Mouse (Mus musculus) liver, embryonic 16.5 days (tissue): Measurements from ENCODE around the gene Tcte2. TPM values are rescaled to one million over a fixed set of nuclear protein-coding genes. Genes with fewer than 3 reads are reported as not detected.

Experiments
- ATAC-seq: fragments of 200-750 bp; cut with Nextera tagmentation; 2 replicates; pipeline ENCODE4 v1.8.0; 2017; ENCODE audit warnings: low read depth, mild to moderate bottlenecking, moderate number of reproducible peaks, moderate library complexity
- H3K27ac ChIP-seq: fragments of 300-500 bp; sonication (generic); 2 replicates; pipeline ENCODE4 v1.5.1; 2014; ENCODE audit warnings: mild to moderate bottlenecking, low read length
- H3K27me3 ChIP-seq: fragments of 300-500 bp; sonication (generic); 2 replicates; pipeline ENCODE4 v1.6.1; 2014; ENCODE audit warnings: low read depth, low read length, mixed read lengths; ENCODE audit not compliant: control insufficient read depth, insufficient read depth
- H3K36me3 ChIP-seq: fragments of 300-500 bp; sonication (generic); 2 replicates; pipeline ENCODE4 v1.6.1; 2014; ENCODE audit warnings: mild to moderate bottlenecking; ENCODE audit not compliant: control insufficient read depth, insufficient read depth
- H3K4me1 ChIP-seq: fragments of 300-500 bp; sonication (generic); 2 replicates; pipeline ENCODE4 v1.6.1; 2014; ENCODE audit warnings: low read depth, low read length, mixed read lengths; ENCODE audit not compliant: control insufficient read depth
- H3K4me2 ChIP-seq: fragments of 300-500 bp; sonication (generic); 2 replicates; pipeline ENCODE4 v1.6.1; 2014; ENCODE audit warnings: low read depth, low read length, mixed read lengths
- H3K4me3 ChIP-seq: fragments of 300-500 bp; sonication (generic); 2 replicates; pipeline ENCODE4 v1.5.1; 2014; ENCODE audit warnings: low read depth, mild to moderate bottlenecking, low read length
- H3K9ac ChIP-seq: fragments of 300-500 bp; sonication (generic); 2 replicates; pipeline ENCODE4 v1.6.1; 2014; ENCODE audit warnings: low read depth, low read length
- H3K9me3 ChIP-seq: fragments of 300-500 bp; sonication (generic); replicated peaks from 2 replicates; pipeline ENCODE4 v1.6.1; 2016; ENCODE audit warnings: low read length; ENCODE audit not compliant: control insufficient read depth
- WGBS: fragments of 180-500 bp; shearing (Covaris S2); extraction: QIAGEN DNeasy Blood & Tissue Kit; methylation state at CpG from one replicate; pipeline ENCODE4 v1.1.7; 2014; ENCODE audit not compliant: insufficient replicate concordance; 5-methylcytosine and 5-hydroxymethylcytosine counted together
- polyA plus RNA-seq: library from polyadenylated mRNA; unstranded; fragments of >200 nt; fragmentation: Nextera tagmentation; extraction: Ambion mirVana; gene quantifications from 2 replicates; pipeline ENCODE4 v1.2.1, GENCODE M21; 2015

The Tcte2 gene
- polyA plus RNA-seq, 1 experiment from 2014 or later, result 1.1 TPM

DNA sequence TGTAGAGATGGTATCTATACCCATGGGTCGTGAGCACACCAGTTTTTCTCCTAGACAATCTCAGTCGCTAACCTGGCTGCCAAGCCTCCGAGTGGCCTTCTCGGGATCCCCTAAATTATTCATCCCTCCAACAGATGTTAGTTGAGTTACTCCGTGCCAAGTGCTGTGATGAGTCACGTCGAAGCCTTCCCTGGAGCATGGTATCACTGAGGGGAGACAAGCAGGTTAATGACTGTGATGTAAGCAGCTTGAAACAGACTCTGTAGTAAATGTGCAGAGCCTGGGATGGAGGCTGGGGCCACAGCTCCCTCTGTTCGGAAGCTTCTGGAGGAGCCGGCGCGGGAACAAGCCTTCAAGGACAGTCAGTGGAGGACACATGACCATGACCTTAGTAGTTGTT, 44.2 kb downstream of the Tcte2 start:
- Histone ChIP-seq H3K27me3 (no peaks in the 10 kb centered on the region), H3K27ac (no peak overlapping the region), H3K36me3 (no peaks in the 10 kb centered on the region), H3K4me2 (no peak overlapping the region), H3K4me3 (no peak overlapping the region), H3K9ac (no peak overlapping the region), H3K4me1 (no peaks in the 10 kb centered on the region), H3K9me3 (no peaks in the 10 kb centered on the region)
- ATAC-seq, result no peak
- 75% methylated on average over 11 of the region's 11 CpGs for WGBS

GRCm38 (mm10) chr17:13716336-13716735, 45.3 kb downstream of the Tcte2 start:
- no peaks in the 10 kb centered on the region for H3K9me3 ChIP-seq
- WGBS, result 80% methylated on average over 6 of the region's 6 CpGs
- H3K4me2 ChIP-seq, result no peak overlapping the region
- ATAC-seq, result peak; percentile 86
- no peaks in the 10 kb centered on the region for H3K4me1 ChIP-seq
- H3K9ac ChIP-seq, result no peak overlapping the region
- H3K27ac ChIP-seq, result no peak overlapping the region; the same call in 1 of the 2 replicates
- no peak overlapping the region for H3K4me3 ChIP-seq
- no peaks in the 10 kb centered on the region for H3K36me3 ChIP-seq
- no peaks in the 10 kb centered on the region for H3K27me3 ChIP-seq

DNA sequence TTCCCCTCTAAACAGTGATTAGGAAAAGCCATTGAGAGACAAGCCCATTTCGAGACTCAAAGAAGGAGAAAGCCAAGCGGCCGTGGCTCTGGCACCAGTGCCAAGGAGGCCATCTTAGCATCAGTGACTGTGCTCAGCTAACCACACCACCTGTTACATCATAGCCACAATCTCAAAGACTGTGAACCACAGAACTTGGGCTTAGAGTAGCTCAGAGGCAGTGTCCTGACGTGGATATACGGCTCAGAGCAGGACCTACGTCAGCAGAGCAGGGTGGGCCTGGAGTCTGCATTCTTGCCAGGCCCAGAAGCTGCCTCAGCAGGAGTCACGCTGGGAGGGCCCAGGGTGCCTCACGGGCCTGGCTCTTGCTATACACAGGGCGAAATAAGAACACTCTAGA, 46.1 kb downstream of the Tcte2 start:
- Histone ChIP-seq H3K4me1 (no peaks in the 10 kb centered on the region), H3K36me3 (no peaks in the 10 kb centered on the region), H3K9ac (no peak overlapping the region), H3K4me2 (no peak overlapping the region), H3K9me3 (no peaks in the 10 kb centered on the region), H3K27ac (peak overlapping the region; percentile 37; the same call in 1 of the 2 replicates), H3K27me3 (no peaks in the 10 kb centered on the region), H3K4me3 (no peak overlapping the region)
- ATAC-seq, result no peak
- 52% methylated on average over 9 of the region's 9 CpGs for WGBS

GRCm38 (mm10) chr17:13714654-13715053, 47.0 kb downstream of the Tcte2 start:
- WGBS, result 53% methylated on average over 4 of the region's 4 CpGs
- no peak overlapping the region for H3K4me2 ChIP-seq
- no peak for ATAC-seq
- no peak overlapping the region for H3K27ac ChIP-seq
- no peaks in the 10 kb centered on the region for H3K9me3 ChIP-seq
- H3K4me1 ChIP-seq, result no peaks in the 10 kb centered on the region
- H3K9ac ChIP-seq, result no peak overlapping the region
- H3K36me3 ChIP-seq, result no peaks in the 10 kb centered on the region
- no peak overlapping the region for H3K4me3 ChIP-seq
- H3K27me3 ChIP-seq, result no peaks in the 10 kb centered on the region

DNA sequence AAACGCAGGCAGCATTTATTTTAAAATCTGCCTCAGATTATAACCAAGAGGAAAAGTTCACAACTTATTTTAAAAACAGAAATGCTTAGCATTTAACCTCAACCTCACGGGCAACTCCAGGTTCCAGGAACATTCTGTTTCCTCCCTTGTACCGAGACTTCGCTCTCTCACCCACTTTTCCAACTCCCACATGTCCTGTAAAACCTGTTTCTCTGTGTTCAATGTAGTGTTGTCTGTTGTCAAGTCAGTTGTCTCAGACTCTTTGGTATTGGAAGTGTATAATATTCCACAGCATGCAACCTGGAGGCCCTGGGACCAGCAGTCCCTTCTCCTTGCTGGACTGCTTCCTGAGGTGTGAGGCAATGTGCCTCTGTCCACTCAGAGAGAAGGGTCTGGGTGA, 47.5 kb downstream of the Tcte2 start:
- 68% methylated on average over 4 of the region's 4 CpGs for WGBS
- H3K4me2 ChIP-seq, result no peak overlapping the region
- no peaks in the 10 kb centered on the region for H3K27me3 ChIP-seq
- no peaks in the 10 kb centered on the region for H3K9me3 ChIP-seq
- ATAC-seq, result no peak
- no peak overlapping the region for H3K4me3 ChIP-seq
- H3K36me3 ChIP-seq, result no peaks in the 10 kb centered on the region
- no peaks in the 10 kb centered on the region for H3K4me1 ChIP-seq
- no peak overlapping the region for H3K27ac ChIP-seq
- H3K9ac ChIP-seq, result no peak overlapping the region

DNA sequence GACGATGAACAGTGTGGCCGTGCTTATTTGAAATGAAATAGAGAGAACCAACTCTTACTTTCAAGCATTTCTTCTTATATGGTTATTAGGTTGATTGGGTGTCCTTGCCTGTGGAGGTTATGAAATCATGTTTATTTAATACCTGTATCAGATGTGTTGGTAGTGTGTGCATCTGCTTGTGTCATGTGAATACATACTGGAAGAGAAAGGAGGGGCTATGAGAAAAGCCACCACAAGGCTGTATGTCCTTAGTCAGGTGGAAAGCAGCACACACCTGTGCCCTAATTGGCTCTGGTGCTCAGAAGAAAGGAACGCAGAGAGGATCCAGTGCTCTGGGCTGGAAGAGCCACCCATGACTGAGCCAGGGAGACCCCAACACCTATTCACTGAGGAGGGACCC, 49.1 kb downstream of the Tcte2 start:
- ATAC-seq, result no peak
- H3K9ac ChIP-seq, result no peak overlapping the region
- H3K4me3 ChIP-seq, result no peak overlapping the region
- no peaks in the 10 kb centered on the region for H3K36me3 ChIP-seq
- no peaks in the 10 kb centered on the region for H3K4me1 ChIP-seq
- 85% methylated on average over 3 of the region's 3 CpGs for WGBS
- H3K27ac ChIP-seq, result no peak overlapping the region
- no peaks in the 10 kb centered on the region for H3K27me3 ChIP-seq
- no peak overlapping the region for H3K4me2 ChIP-seq
- no peaks in the 10 kb centered on the region for H3K9me3 ChIP-seq

- Histone ChIP-seq H3K9me3 (no peaks in the 10 kb centered on the region), H3K4me3 (no peak overlapping the region), H3K9ac (no peak overlapping the region), H3K27ac (no peak overlapping the region), H3K36me3 (no peaks in the 10 kb centered on the region), H3K4me1 (no peaks in the 10 kb centered on the region), H3K4me2 (no peak overlapping the region), H3K27me3 (no peaks in the 10 kb centered on the region)
- ATAC-seq, result no peak
- 42% methylated on average over 6 of the region's 6 CpGs for WGBS
Observed at GRCm38 (mm10) chr17:13712116-13712515, 49.5 kb downstream of the Tcte2 start.

- 50% methylated on average over 5 of the region's 5 CpGs for WGBS
- Histone ChIP-seq H3K4me1 (no peaks in the 10 kb centered on the region), H3K27me3 (no peaks in the 10 kb centered on the region), H3K4me3 (no peak overlapping the region), H3K27ac (no peak overlapping the region), H3K9ac (no peak overlapping the region), H3K9me3 (no peaks in the 10 kb centered on the region), H3K36me3 (no peaks in the 10 kb centered on the region), H3K4me2 (no peak overlapping the region)
- ATAC-seq, result no peak
Observed at GRCm38 (mm10) chr17:13711173-13711572, 50.5 kb downstream of the Tcte2 start.

DNA sequence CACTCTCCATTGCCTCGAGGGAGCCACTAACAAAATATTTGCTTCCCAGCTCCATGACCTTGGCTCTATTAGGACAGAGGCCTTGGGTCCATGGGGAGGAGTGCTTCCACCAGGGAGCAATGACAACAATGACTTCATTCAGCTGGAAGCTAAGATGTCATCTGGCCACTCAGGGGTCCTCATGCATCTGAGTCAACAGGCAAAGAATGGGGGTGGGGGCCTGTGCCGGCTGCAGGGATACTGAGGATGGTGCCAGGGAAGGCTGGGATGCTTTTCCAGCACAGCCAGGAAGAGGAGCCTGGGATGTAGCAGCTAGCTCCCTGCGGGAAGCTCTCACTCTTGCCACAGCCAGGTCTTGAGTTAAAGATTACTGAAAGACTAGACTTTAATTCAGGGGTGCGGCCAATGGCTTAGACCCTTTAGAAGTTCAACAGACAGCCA, 56.1 kb downstream of the Tcte2 start:
- WGBS, result 24% methylated on average over 4 of the region's 4 CpGs
- Histone ChIP-seq H3K27ac (0 out of 2 replicates have a peak overlapping the region, but pooled peaks have one; percentile 21), H3K9ac (no peak overlapping the region), H3K36me3 (no peaks in the 10 kb centered on the region), H3K9me3 (no peaks in the 10 kb centered on the region), H3K4me1 (no peaks in the 10 kb centered on the region; the same call in 1 of the 2 replicates), H3K4me2 (no peak overlapping the region), H3K27me3 (no peaks in the 10 kb centered on the region), H3K4me3 (no peak overlapping the region)
- peak; percentile 82 for ATAC-seq
